Mouse (Mus musculus) adrenal gland, postnatal 36 days (tissue): ENCODE results near the gene Nup214. TPM values are rescaled to one million over a fixed set of nuclear protein-coding genes. Genes with fewer than 3 reads are reported as not detected.

Source experiments
- DNase-seq, 2 experiments: peaks; one replicate each; pipeline ENCODE4 v3.0.0; 2021; ENCODE audit warnings: mixed read lengths in 1 of 2
- total RNA-seq, 2 experiments: library from RNA; stranded (reverse); gene quantifications; 2 replicates each; pipeline ENCODE4 v1.2.3; 2021

The Nup214 gene
- total RNA-seq, 2 experiments from 2014 or later: 63.1 to 65.4 TPM

- DNase-seq: peak; percentile 64 to 75
These were observed 100.2 kb downstream of the Nup214 start for GRCm38 (mm10) chr2:32074404-32074803.

DNA sequence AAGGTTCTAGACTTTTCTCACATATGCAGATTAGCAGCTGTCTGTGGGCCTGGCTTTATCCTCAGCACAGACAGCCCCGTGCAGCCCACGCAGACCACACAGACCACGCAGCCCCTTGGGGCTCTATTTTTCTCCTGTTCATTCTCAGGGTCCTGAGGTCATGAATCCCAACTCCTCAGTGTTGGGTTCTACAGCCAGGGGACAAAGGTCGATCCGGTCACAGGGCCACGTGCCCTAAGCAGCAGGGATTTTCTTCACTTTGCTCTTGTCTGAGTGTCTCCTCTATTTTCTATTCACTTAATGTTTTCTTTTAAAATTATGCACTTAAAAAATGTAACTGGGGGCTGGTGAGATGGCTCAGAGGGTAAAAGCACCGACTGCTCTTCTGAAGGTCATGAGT is 101.1 kb downstream of the Nup214 start:
- no peak for DNase-seq

GRCm38 (mm10) chr2:32077744-32078143 is 103.5 kb downstream of the Nup214 start:
- DNase-seq: no peak

- DNase-seq: peak; percentile 37 to 59
These were observed 104.3 kb downstream of the Nup214 start for GRCm38 (mm10) chr2:32078522-32078921.

GRCm38 (mm10) chr2:32079191-32079725 is 105.0 kb downstream of the Nup214 start:
- DNase-seq: peak; percentile 46 to 83

DNA sequence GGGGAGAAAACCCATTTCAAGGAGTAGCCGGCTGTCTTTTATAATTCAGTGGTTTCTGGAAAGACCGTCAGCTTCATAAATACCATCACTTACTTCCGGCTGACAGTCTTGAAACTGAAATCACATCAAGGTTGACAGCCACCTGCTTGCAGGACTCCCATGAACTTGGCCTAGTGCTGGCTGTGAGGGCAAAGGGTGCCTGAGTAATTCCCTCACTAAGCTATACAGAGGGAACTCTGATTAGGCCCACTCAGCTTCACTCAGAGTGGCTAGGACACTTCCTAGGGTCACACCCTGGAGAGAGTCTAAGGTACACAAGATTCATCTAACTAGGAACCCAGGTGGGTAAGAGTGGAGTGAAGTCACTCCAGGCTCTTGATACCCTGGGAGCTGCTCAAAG is 106.4 kb downstream of the Nup214 start:
- DNase-seq: no peak

DNA sequence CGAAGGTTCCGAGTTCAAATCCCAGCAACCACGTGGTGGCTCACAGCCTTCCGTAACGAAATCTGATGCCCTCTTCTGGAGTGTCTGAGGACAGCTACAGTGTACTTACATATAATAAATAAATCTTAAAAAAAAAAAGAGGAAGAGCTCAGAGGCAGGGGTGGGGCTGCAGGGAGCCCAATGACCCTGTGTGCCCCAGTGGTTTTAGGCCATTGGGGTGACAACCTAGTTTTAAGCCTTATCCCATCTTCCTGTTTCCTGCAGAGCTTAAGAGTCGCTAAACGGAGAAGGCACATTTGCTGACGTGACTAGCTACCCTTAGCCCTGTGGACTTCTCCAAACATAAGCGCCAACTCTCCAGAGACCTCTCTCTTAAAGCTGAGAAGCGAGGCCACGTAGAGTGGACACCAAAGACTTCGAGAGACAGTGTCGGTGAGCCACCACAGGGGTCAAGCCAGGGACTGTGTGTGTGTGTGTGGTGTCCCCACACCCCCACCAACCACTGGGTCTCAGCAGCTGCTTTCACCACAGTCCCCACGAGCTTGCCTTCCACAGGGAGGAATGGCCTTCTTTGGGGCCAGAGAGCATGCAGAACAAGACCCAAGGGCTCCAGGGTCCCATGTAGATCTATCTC is 107.2 kb downstream of the Nup214 start:
- DNase-seq: no peak

DNA sequence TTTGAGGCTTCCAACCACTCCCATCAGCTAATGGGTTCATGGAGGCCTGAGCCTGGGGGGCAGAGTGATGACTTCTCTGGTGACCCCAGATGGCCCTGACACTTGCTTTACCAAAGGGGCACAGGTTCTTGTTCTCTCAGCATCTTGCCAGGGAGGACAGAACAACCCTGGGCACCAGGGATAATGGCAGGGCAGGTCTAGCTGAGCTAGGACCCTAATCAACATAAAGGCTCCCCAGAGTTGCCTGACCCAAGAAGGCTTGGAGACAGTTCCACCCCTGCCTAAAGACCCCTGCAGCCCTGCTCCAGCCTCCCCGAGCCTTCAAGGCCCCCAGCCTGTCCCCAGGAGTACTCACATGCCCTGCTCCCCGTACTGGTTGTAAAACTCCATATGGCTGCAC is 108.0 kb downstream of the Nup214 start:
- no peak for DNase-seq

DNA sequence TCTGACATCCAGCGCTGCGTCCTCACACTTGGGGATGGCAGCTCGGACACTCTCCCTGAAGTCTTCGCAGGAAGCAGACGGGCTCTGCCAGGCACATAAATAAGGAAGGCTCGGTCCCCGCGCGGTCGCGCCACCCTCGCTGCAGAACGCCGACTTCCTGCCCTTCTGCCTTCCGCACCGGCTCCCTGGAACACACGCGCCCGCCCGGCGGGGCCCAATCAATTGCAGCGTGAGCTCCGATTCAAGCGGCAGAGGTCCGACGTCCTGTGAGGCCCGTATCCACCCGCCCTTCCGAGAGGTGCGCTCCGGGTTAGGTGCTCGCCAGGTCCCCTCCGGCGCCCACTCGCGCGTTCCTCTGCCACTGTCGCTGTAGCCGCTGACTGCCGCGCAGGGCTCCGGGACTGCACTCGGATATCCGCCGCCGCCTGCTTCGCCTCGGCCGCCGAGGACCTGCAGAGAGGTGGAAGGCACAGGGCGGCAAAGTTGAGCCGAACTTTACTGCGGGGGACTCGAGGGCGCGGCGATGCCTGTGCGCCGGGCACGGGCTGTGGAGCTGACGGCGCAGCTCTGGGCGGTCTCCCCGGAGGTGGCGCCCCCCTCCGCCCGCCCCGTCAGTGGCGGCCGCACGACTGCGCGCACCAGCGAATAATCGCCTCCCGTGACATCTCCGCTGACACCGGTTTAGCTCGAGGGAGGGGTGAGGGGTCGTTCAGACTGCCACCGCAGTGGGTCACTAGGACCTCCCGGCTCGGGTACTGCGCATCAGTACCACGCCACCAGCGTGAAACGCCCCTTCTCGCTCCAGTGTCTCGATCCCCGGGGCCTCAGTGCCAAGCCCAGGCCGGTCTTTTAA is 109.1 kb downstream of the Nup214 start:
- DNase-seq: peak; percentile 57 to 71

- peak; percentile 49 to 50 for DNase-seq
These were observed 110.1 kb downstream of the Nup214 start, which contains the start of gene Fam78a for GRCm38 (mm10) chr2:32084111-32084871. Gene Fam78a (minus strand): TSS chr2:32084857.

- DNase-seq: no peak
These were observed 110.6 kb downstream of the Nup214 start for GRCm38 (mm10) chr2:32084872-32085199.

- no peak for DNase-seq
These were observed 111.0 kb downstream of the Nup214 start for GRCm38 (mm10) chr2:32085231-32085630.

DNA sequence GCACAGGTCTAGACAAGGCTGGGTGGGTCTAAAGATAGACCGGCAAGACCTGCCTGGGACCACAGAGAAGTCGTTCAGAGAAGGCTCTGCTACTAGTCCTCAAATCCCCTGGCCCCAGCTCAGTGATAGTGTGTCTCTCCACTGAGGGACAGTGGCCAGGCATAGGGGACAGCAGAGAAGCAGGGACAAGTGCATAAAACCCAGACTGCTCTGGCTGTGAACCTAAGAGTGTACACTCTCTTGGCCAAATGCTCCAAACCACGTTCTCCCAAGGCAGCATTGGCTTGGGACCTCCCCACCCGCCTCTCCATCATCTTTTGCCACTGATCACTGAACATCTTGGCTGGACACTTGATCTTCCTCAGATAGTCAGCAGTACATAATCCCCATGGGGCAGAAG is 113.4 kb downstream of the Nup214 start:
- no peak for DNase-seq

DNA sequence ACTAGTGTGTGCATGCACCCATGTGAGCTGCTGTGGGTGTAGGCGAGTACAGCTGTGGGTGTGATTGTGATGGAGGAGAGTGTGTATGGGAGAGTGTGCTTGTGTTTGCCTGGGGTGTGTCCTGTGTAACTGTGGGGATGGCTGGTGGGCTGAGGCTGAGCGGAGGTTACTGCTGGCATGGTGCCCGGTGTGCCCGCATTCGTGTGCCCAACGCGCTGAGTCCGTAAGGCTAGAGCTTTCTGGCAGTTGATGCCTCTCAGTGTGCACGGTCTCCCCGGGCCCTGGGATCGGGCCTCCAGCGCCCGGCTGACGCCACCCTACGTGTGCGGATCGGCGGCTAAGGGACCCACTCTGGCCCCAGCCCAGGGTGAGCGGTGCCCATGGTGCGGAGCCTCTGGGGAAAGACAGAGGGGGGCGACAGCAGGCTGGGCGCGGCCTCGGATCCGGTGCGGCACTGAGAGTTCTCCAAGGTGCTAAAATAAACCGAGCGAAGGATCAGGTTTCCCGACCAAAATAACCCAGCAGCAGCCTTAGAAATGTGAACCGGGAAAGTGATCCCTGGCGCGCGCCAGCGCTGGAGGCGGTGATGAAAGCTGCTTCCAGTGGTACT is 114.2 kb downstream of the Nup214 start:
- DNase-seq: no peak

GRCm38 (mm10) chr2:32089606-32090005 is 115.4 kb downstream of the Nup214 start:
- DNase-seq: no peak

DNA sequence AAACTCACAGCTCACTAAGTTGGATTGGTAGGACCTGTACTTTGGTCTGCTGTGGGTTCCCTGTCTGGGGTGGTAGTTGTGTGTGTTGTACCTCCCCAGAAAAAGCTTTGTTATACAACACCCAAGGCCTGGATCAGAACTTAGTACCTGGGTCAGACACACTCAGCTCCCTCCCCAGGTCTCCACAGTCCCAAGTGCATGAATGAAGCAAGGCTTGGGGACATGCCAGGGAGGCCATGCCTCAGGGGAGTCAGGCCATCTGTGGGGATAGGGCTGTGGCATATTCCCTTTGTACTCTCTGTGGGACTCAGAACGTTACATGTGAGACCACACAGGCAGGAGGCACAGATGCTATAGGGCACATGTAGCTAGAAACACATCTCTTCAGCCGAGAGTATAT is 115.9 kb downstream of the Nup214 start:
- no peak for DNase-seq

- no peak for DNase-seq
These were observed 117.7 kb downstream of the Nup214 start for GRCm38 (mm10) chr2:32091956-32092355.

DNA sequence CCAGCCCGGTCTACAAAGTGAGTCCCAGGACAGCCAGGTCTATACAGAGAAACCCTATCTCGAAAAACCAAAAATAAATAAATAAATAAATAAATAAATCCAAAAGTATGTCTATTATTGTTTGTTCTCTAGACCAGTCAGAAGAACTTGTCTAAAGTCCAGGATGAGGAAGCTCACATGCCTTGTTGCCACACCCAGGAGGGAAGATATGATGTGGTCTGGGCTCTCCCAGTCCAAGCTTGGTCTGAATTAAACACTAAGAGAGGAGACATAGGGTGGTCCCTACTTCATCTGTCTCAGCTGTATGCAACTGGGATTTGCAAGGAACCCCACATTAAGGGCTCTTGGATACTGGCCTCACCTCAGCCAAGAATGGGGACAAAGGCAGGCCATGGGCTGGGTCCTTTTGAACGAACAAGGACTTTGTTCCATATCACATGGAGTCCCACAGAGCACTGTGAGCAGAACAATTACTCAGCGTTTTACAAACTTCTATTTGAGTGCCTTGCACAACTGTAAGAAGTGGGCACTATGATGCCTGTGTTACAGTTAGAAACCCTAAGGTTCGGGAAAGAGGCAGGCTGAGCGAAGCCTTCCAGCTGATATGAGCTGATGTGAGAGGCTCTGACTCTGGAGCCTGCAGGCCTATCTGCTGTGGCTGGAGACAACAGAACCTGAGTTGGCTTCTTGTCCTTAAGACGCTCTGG is 119.9 kb downstream of the Nup214 start:
- no peak for DNase-seq

GRCm38 (mm10) chr2:32095351-32096121 is 121.3 kb downstream of the Nup214 start, which contains the start of gene Plpp7:
Gene Plpp7 (plus strand): TSS chr2:32095528.
- DNase-seq: peak; percentile 73

DNA sequence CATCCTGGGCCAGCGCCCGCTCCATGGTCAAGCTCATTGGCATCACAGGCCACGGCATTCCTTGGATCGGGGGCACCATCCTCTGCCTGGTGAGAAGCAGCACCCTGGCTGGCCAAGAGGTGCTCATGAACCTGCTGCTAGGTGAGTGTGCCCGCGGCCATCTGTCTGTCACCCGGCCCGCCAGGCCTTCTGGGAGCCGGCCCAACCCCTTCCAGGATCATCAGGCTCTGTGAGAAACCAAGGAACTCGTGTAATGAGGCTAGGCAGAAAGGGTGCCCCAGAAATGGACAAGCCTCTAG is 121.8 kb downstream of the Nup214 start:
- DNase-seq: no peak

GRCm38 (mm10) chr2:32102944-32103343 is 128.7 kb downstream of the Nup214 start:
- no peak for DNase-seq
